Mouse (Mus musculus) embryonic facial prominence, embryonic 11.5 days (tissue): ENCODE data around the gene Hspbp1. TPM values are rescaled to one million over a fixed set of nuclear protein-coding genes. Genes with fewer than 3 reads are reported as not detected.

ENCODE experiments used
- ATAC-seq: fragments of 200-750 bp; cut with Nextera tagmentation; replicated peaks from 2 replicates; pipeline ENCODE4 v1.8.0; 2017; ENCODE audit warnings: low read depth; ENCODE audit not compliant: insufficient number of reproducible peaks, low FRiP score, low TSS enrichment
- DNase-seq: peaks from one replicate; pipeline ENCODE4 v3.0.0-alpha.2; 2015; ENCODE audit warnings: low spot score
- H3K27ac ChIP-seq: fragments of 300-500 bp; sonication (generic); replicated peaks from 2 replicates; pipeline ENCODE4 v1.5.1; 2014; ENCODE audit warnings: mild to moderate bottlenecking, low read depth, low read length, control low read depth
- H3K27me3 ChIP-seq: fragments of 300-500 bp; sonication (generic); 2 replicates; pipeline ENCODE4 v1.6.1; 2014; ENCODE audit warnings: mild to moderate bottlenecking, low read length, moderate library complexity, mixed read lengths; ENCODE audit not compliant: control insufficient read depth, insufficient read depth
- H3K36me3 ChIP-seq: fragments of 300-500 bp; sonication (generic); replicated peaks from 2 replicates; pipeline ENCODE4 v1.6.1; 2014; ENCODE audit warnings: low read depth, mild to moderate bottlenecking, low read length, moderate library complexity, mixed read lengths; ENCODE audit not compliant: control insufficient read depth, insufficient read depth
- H3K4me1 ChIP-seq: fragments of 300-500 bp; sonication (generic); 2 replicates; pipeline ENCODE4 v1.6.1; 2014; ENCODE audit warnings: low read length, mixed read lengths; ENCODE audit not compliant: control insufficient read depth, insufficient read depth
- H3K4me2 ChIP-seq: fragments of 300-500 bp; sonication (generic); 2 replicates; pipeline ENCODE4 v1.6.1; 2014; ENCODE audit warnings: low read depth, mild to moderate bottlenecking, control low read depth, low read length, moderate library complexity
- H3K4me3 ChIP-seq: fragments of 300-500 bp; sonication (generic); 2 replicates; pipeline ENCODE4 v1.5.1; 2014; ENCODE audit warnings: low read depth, low read length, control low read depth
- H3K9ac ChIP-seq: fragments of 300-500 bp; sonication (generic); replicated peaks from 2 replicates; pipeline ENCODE4 v1.6.1; 2014; ENCODE audit warnings: mild to moderate bottlenecking, control low read depth, low read length
- H3K9me3 ChIP-seq: fragments of 300-500 bp; sonication (generic); replicated peaks from 2 replicates; pipeline ENCODE4 v1.6.1; 2016; ENCODE audit warnings: mild to moderate bottlenecking, low read length, inconsistent platforms, mixed read lengths; ENCODE audit not compliant: control insufficient read depth
- WGBS: fragments of 180-500 bp; shearing (Covaris S2); extraction: QIAGEN DNeasy Blood & Tissue Kit; methylation state at CpG from one replicate; pipeline ENCODE4 v1.1.7; 2014; 5-methylcytosine and 5-hydroxymethylcytosine counted together
- polyA plus RNA-seq: library from polyadenylated mRNA; unstranded; fragments of >200 nt; fragmentation: Nextera tagmentation; extraction: Ambion mirVana; gene quantifications from 2 replicates; pipeline ENCODE4 v1.2.1, GENCODE M21; 2014

The Hspbp1 gene
- polyA plus RNA-seq, 1 experiment from 2014 or later: 102 TPM

DNA sequence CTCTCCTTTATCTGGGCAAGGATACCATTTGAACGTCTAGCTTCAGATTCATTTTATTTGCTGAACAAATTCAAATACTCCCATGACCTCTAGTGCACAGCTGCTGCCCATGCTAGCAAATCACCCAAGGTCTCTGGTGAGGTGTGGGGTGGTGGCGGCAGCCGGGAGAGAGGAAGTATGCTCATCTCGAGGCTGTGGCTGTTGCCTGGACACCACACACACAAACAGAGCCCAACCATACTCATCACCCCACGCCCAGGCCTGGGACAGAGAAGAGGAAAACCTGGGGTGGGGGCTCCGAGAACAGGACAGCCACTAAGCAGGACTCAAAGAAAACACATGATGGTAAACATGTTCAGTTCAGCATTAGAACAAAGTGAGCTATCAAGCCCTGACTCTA lies 37.6 kb downstream of the Hspbp1 start:
- Histone ChIP-seq H3K4me1 (no peaks in the 10 kb centered on the region), H3K4me2 (no peak overlapping the region), H3K27me3 (no peaks in the 10 kb centered on the region), H3K4me3 (no peak overlapping the region), H3K9ac (no peak overlapping the region), H3K9me3 (no peaks in the 10 kb centered on the region), H3K27ac (no peak overlapping the region), H3K36me3 (peaks cover 5% of the 10 kb centered on the region)
- DNase-seq (no peak), ATAC-seq (no peak)
- 77% methylated on average over 6 of the region's 6 CpGs for WGBS

DNA sequence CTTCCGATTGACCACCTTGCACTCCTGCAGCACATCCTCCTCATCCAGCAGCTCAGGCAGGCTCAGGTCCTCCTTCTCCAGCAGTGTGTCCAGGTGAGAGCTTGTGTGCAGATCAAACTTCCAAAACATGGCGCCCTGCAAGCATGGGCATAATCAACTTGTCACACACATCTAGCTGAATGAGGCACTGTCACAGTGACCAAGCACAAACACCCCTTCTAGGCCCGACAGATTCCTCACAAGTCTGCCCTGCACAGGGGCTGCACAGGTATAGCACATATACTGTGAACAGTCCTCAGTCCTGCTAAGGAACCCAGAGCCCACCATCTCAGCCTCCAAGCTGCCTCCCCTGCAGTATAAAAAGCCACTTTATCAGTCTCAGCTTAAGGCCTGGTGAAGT lies 38.1 kb downstream of the Hspbp1 start:
- 84% methylated on average over 3 of the region's 3 CpGs for WGBS
- Histone ChIP-seq H3K9me3 (no peaks in the 10 kb centered on the region), H3K4me3 (no peak overlapping the region), H3K27me3 (no peaks in the 10 kb centered on the region), H3K27ac (no peak overlapping the region), H3K4me1 (no peaks in the 10 kb centered on the region), H3K4me2 (no peak overlapping the region; the same call in 1 of the 2 replicates), H3K9ac (no peak overlapping the region), H3K36me3 (peaks cover 5% of the 10 kb centered on the region)
- ATAC-seq (no peak), DNase-seq (no peak)

DNA sequence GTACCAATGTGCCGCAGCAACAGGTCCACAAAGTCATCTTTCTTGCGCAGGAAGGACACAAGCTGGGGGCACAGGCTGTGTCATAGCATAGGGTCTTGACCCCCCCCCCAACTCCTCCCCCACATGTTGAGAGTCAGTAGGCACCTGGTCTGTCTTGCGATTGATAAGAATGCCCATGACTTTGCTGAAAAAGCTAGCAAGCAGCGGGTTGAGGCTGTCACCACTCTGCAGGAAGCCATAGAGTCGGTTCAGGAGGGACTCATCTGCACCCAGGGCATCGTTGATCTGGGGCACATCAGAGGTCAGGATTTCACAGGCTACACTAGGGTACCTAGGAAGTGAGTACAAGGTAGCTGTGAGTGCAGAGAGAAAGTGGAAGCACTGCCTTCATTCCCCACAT lies 41.6 kb downstream of the Hspbp1 start:
- no peaks in the 10 kb centered on the region for H3K4me1 ChIP-seq
- DNase-seq (no peak), ATAC-seq (no peak)
- 84% methylated on average over 6 of the region's 6 CpGs for WGBS
- H3K4me3 ChIP-seq: no peak overlapping the region
- no peaks in the 10 kb centered on the region for H3K27me3 ChIP-seq
- no peak overlapping the region for H3K27ac ChIP-seq
- no peaks in the 10 kb centered on the region for H3K9me3 ChIP-seq
- no peak overlapping the region for H3K9ac ChIP-seq
- no peak overlapping the region for H3K4me2 ChIP-seq
- H3K36me3 ChIP-seq: peaks cover 16% of the 10 kb centered on the region

GRCm38 (mm10) chr7:4641956-4642355 lies 42.9 kb downstream of the Hspbp1 start:
- Histone ChIP-seq H3K4me1 (no peaks in the 10 kb centered on the region), H3K27ac (no peak overlapping the region), H3K4me2 (no peak overlapping the region), H3K36me3 (peaks cover 16% of the 10 kb centered on the region), H3K27me3 (no peaks in the 10 kb centered on the region), H3K9ac (no peak overlapping the region), H3K9me3 (no peaks in the 10 kb centered on the region), H3K4me3 (no peak overlapping the region)
- WGBS: 90% methylated on average over 7 of the region's 7 CpGs
- DNase-seq (no peak), ATAC-seq (no peak; the same call in 1 of the 2 replicates)

- 74% methylated on average over 11 of the region's 11 CpGs for WGBS
- no peak overlapping the region for H3K27ac ChIP-seq
- H3K36me3 ChIP-seq: peaks cover 16% of the 10 kb centered on the region
- H3K27me3 ChIP-seq: no peaks in the 10 kb centered on the region
- DNase-seq (no peak), ATAC-seq (no peak)
- no peak overlapping the region for H3K4me2 ChIP-seq
- H3K4me1 ChIP-seq: no peaks in the 10 kb centered on the region
- no peaks in the 10 kb centered on the region for H3K9me3 ChIP-seq
- H3K4me3 ChIP-seq: no peak overlapping the region
- no peak overlapping the region for H3K9ac ChIP-seq
These were observed 43.7 kb downstream of the Hspbp1 start for GRCm38 (mm10) chr7:4641155-4641554.

- H3K27ac ChIP-seq: no peak overlapping the region
- DNase-seq: no peak
- no peaks in the 10 kb centered on the region for H3K27me3 ChIP-seq
- 91% methylated on average over 4 of the region's 4 CpGs for WGBS
- no peaks in the 10 kb centered on the region for H3K4me1 ChIP-seq
- no peaks in the 10 kb centered on the region for H3K9me3 ChIP-seq
- no peak for ATAC-seq
- H3K4me2 ChIP-seq: no peak overlapping the region
- H3K9ac ChIP-seq: no peak overlapping the region
- H3K4me3 ChIP-seq: no peak overlapping the region
- peaks cover 27% of the 10 kb centered on the region for H3K36me3 ChIP-seq
These were observed 48.7 kb downstream of the Hspbp1 start for GRCm38 (mm10) chr7:4636179-4636578.

GRCm38 (mm10) chr7:4631031-4631430 lies 53.8 kb downstream of the Hspbp1 start, which contains the start of gene Tmem86b:
TSS of gene Tmem86b (minus strand) at chr7:4631422.
- Histone ChIP-seq H3K27ac (no peak within 1 kb of the TSS), H3K4me1 (no peaks in the 10 kb centered on the region), H3K36me3 (peaks cover 16% of the 10 kb centered on the region), H3K4me2 (no peak within 1 kb of the TSS), H3K4me3 (no peak within 1 kb of the TSS), H3K27me3 (no peaks in the 10 kb centered on the region), H3K9ac (no peak within 1 kb of the TSS), H3K9me3 (no peaks in the 10 kb centered on the region)
- no peak for ATAC-seq
- WGBS: 91% methylated on average over 4 of the region's 4 CpGs
- DNase-seq: no peak

DNA sequence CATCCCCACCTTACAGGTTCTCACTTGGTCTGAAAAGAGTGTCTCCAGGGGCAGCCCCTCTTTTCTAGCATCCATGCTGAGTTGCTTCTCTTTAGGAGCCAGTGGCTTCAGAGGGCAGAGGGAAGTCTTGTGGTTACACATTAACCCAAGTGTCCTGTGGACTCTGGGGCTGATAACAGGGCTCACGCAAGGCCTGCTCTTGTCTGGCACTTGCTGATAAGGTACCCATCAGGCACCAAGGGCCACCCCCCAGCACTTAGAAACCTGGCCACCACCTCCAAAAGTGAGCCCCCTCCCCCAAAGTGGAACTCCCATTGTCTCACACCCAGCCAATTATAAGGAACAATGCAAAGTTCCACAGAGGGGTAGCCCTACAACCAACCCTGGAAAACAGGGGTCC lies 54.7 kb downstream of the Hspbp1 start:
- Histone ChIP-seq H3K27ac (no peak overlapping the region), H3K36me3 (peaks cover 12% of the 10 kb centered on the region), H3K4me2 (no peak overlapping the region), H3K27me3 (no peaks in the 10 kb centered on the region), H3K9ac (no peak overlapping the region), H3K4me3 (no peak overlapping the region), H3K4me1 (no peaks in the 10 kb centered on the region), H3K9me3 (no peaks in the 10 kb centered on the region)
- no peak for ATAC-seq
- DNase-seq: no peak
- WGBS: 82% methylated on average over 1 of the region's 1 CpGs
